Mouse (Mus musculus): ENCODE results near the gene Dse. TPM values are rescaled to one million over a fixed set of nuclear protein-coding genes. Genes with fewer than 3 reads are reported as not detected.

Dse gene
- polyA plus RNA-seq, 1 experiment from 2014 or later = 6.9 TPM

DNA sequence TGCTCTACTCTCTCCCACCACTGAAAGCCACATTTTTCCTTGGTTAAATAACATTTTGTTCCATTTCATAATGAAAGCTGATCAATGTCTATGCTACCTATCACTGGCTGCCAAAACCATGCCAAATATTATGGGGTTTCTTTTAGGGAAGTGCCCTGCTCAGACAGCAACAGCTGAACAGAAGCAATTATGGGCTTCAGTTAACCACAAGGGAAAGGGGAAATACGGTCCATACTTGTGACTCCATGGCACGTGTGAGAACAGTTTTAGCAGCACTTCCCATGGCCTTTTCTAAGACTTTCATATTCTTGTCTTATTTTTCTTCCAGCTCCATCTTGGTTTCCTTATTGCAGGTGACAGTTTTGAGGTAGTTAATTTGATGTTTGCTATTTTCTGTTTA, 76.2 kb downstream of the Dse start:
- Histone ChIP-seq H3K36me3 (ENCODE audit: control insufficient read depth, insufficient read depth) (no peaks in the 10 kb centered on the region), H3K27me3 (ENCODE audit: control insufficient read depth, insufficient read depth, low read depth, low read length) (no peaks in the 10 kb centered on the region), H3K4me1 (ENCODE audit: control insufficient read depth, low read depth, low read length) (no peaks in the 10 kb centered on the region; the same call in 1 of the 2 replicates), H3K9ac (ENCODE audit: low read depth, low read length) (no peak overlapping the region), H3K9me3 (replicated peaks; ENCODE audit: control insufficient read depth, low read length) (no peaks in the 10 kb centered on the region), H3K4me3 (ENCODE audit: low read depth, low read length) (no peak overlapping the region), H3K27ac (ENCODE audit: low read length) (no peak overlapping the region), H3K4me2 (ENCODE audit: low read depth, low read length) (no peak overlapping the region)
- WGBS (ENCODE audit: insufficient replicate concordance) = 13% methylated on average over 2 of the region's 2 CpGs
- ATAC-seq (ENCODE audit: low read depth) = no peak

DNA sequence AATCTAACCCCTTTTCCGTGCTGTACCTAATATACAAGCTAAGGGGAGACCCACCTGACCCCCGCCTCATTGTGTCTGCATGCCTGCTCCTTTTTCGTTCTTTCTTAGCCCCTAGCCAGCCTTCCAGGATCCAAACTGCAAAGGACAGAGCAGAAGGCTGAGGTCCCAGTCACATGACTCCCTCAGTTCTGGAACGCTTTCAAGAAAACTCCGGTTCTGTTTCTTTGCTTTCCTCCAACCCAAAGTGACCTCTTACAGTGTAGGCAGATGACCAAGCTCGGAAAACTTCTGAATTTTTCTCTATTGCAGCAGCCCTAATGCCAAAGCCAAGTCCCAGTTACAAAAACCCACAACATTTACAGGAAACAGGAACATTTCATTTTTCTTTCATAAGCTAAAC, 79.1 kb downstream of the Dse start:
- Histone ChIP-seq H3K9ac (ENCODE audit: low read depth, low read length) (no peak overlapping the region), H3K27ac (ENCODE audit: low read length) (no peak overlapping the region), H3K4me2 (ENCODE audit: low read depth, low read length) (no peak overlapping the region), H3K27me3 (ENCODE audit: control insufficient read depth, insufficient read depth, low read depth, low read length) (no peaks in the 10 kb centered on the region), H3K4me3 (ENCODE audit: low read depth, low read length) (no peak overlapping the region), H3K36me3 (ENCODE audit: control insufficient read depth, insufficient read depth) (no peaks in the 10 kb centered on the region), H3K4me1 (ENCODE audit: control insufficient read depth, low read depth, low read length) (no peaks in the 10 kb centered on the region; the same call in 1 of the 2 replicates), H3K9me3 (replicated peaks; ENCODE audit: control insufficient read depth, low read length) (no peaks in the 10 kb centered on the region)
- 57% methylated on average over 6 of the region's 6 CpGs for WGBS (ENCODE audit: insufficient replicate concordance)
- ATAC-seq (ENCODE audit: low read depth) = no peak

GRCm38 (mm10) chr10:34127392-34128378, 79.8 kb downstream of the Dse start, which contains the start of gene Calhm6:
Gene Calhm6, minus strand, starts transcription at chr10:34127984.
- 0 out of 2 replicates have a peak, but pooled peaks have one; percentile 21 for ATAC-seq (ENCODE audit: low read depth)
- no peaks in the 10 kb centered on the region; the same call in 1 of the 2 replicates for H3K4me1 ChIP-seq (ENCODE audit: control insufficient read depth, low read depth, low read length)
- no peaks in the 10 kb centered on the region for H3K9me3 ChIP-seq (replicated peaks; ENCODE audit: control insufficient read depth, low read length)
- WGBS (ENCODE audit: insufficient replicate concordance) = 9% methylated on average over 44 of the region's 44 CpGs
- H3K27me3 ChIP-seq (ENCODE audit: control insufficient read depth, insufficient read depth, low read depth, low read length) = no peaks in the 10 kb centered on the region
- H3K9ac ChIP-seq (ENCODE audit: low read depth, low read length) = peak within 1 kb of the TSS; percentile 20
- H3K36me3 ChIP-seq (ENCODE audit: control insufficient read depth, insufficient read depth) = no peaks in the 10 kb centered on the region
- peak within 1 kb of the TSS; percentile 69 for H3K4me2 ChIP-seq (ENCODE audit: low read depth, low read length)
- H3K27ac ChIP-seq (ENCODE audit: low read length) = no peak within 1 kb of the TSS
- peak within 1 kb of the TSS; percentile 57 for H3K4me3 ChIP-seq (ENCODE audit: low read depth, low read length)

GRCm38 (mm10) chr10:34118421-34118820, 89.1 kb downstream of the Dse start:
- 65% methylated on average over 2 of the region's 2 CpGs for WGBS (ENCODE audit: insufficient replicate concordance)
- Histone ChIP-seq H3K27me3 (ENCODE audit: control insufficient read depth, insufficient read depth, low read depth, low read length) (no peaks in the 10 kb centered on the region), H3K4me2 (ENCODE audit: low read depth, low read length) (no peak overlapping the region), H3K27ac (ENCODE audit: low read length) (no peak overlapping the region), H3K36me3 (ENCODE audit: control insufficient read depth, insufficient read depth) (no peaks in the 10 kb centered on the region), H3K9me3 (replicated peaks; ENCODE audit: control insufficient read depth, low read length) (no peaks in the 10 kb centered on the region), H3K4me3 (ENCODE audit: low read depth, low read length) (no peak overlapping the region), H3K4me1 (ENCODE audit: control insufficient read depth, low read depth, low read length) (no peaks in the 10 kb centered on the region), H3K9ac (ENCODE audit: low read depth, low read length) (no peak overlapping the region)
- no peak for ATAC-seq (ENCODE audit: low read depth)

DNA sequence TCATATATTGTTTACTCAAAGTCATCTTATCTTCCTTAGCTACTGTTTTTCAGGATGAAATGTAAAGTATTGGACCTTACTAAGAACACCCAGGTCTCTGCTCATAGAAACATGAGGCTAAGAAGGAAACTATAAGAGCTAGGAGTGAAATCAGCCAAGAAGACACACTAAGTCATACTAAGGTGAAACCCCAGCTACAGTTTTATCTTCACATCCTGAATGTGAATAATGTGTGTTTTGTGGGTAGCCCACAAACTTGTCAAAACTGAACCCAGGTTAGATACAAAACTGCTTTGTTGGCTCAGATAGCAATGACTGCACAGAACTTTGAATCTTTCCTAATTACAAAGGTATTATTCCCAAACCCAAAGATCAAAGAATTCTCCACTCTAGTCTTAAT, 89.7 kb downstream of the Dse start:
- Histone ChIP-seq H3K27me3 (ENCODE audit: control insufficient read depth, insufficient read depth, low read depth, low read length) (no peaks in the 10 kb centered on the region), H3K27ac (ENCODE audit: low read length) (no peak overlapping the region), H3K9me3 (replicated peaks; ENCODE audit: control insufficient read depth, low read length) (no peaks in the 10 kb centered on the region), H3K4me1 (ENCODE audit: control insufficient read depth, low read depth, low read length) (no peaks in the 10 kb centered on the region), H3K36me3 (ENCODE audit: control insufficient read depth, insufficient read depth) (no peaks in the 10 kb centered on the region), H3K4me2 (ENCODE audit: low read depth, low read length) (no peak overlapping the region), H3K4me3 (ENCODE audit: low read depth, low read length) (no peak overlapping the region), H3K9ac (ENCODE audit: low read depth, low read length) (no peak overlapping the region)
- no peak for ATAC-seq (ENCODE audit: low read depth)

DNA sequence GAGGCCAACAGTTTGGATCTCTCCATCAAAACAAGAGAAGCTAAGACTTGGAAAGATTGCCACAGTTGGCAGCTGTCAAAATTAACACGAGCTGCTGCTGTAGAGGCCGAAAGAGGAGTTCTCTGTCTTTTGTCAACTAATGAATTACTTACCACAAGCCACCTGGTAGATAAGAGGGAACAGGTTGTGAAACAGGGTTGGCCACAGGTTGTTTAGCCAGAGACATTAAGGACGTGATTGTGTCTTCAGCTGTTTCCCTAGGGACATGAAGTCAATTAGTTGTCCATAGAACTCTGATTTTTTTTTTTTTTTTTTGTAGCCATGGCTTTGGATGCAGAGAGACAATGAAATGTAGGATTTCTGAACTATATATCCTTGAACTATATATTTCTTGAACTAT, 90.4 kb downstream of the Dse start:
- Histone ChIP-seq H3K9me3 (replicated peaks; ENCODE audit: control insufficient read depth, low read length) (no peaks in the 10 kb centered on the region), H3K27me3 (ENCODE audit: control insufficient read depth, insufficient read depth, low read depth, low read length) (no peaks in the 10 kb centered on the region), H3K27ac (ENCODE audit: low read length) (no peak overlapping the region), H3K9ac (ENCODE audit: low read depth, low read length) (no peak overlapping the region), H3K4me3 (ENCODE audit: low read depth, low read length) (no peak overlapping the region), H3K36me3 (ENCODE audit: control insufficient read depth, insufficient read depth) (no peaks in the 10 kb centered on the region), H3K4me1 (ENCODE audit: control insufficient read depth, low read depth, low read length) (no peaks in the 10 kb centered on the region), H3K4me2 (ENCODE audit: low read depth, low read length) (no peak overlapping the region)
- 50% methylated on average over 3 of the region's 3 CpGs for WGBS (ENCODE audit: insufficient replicate concordance)
- ATAC-seq (ENCODE audit: low read depth) = no peak

DNA sequence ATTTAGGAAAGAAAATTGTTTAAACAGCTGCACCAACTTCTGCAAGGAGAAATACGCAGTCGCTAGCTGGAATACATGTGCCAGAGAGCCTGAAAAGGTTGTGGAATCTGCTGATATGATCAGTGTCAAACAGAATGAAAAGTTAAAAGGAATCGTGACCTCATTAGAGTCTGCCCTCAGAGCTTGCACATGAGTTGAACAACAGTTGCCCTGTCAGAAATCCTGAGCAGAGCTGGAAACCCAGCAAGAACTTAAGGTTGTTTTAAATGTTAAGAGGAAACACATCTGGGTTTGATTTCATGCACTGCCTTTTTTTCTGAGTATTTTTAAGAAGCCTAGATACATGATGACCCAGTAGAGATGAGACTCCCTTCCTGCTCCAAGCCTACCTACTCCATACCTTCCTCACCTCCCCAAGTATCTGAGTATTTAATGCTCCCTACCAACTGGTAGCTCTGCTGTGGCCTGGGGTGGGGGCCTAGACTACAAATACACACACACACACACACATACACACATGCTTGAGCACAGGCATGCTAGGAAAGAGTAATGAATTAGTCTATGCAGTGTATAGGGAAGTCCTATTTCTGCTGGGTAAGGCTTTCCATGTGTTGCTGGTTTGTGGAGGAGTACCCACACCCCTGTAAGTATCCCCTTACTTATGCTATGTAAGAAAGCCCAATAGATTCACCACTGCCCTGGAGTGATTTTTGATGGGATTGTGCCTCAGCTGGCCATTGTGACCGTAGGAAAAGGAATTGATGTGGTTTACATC, 95.4 kb downstream of the Dse start:
- H3K4me1 ChIP-seq (ENCODE audit: control insufficient read depth, low read depth, low read length) = no peaks in the 10 kb centered on the region
- H3K4me2 ChIP-seq (ENCODE audit: low read depth, low read length) = no peak overlapping the region
- no peaks in the 10 kb centered on the region for H3K9me3 ChIP-seq (replicated peaks; ENCODE audit: control insufficient read depth, low read length)
- no peaks in the 10 kb centered on the region for H3K27me3 ChIP-seq (ENCODE audit: control insufficient read depth, insufficient read depth, low read depth, low read length)
- H3K9ac ChIP-seq (ENCODE audit: low read depth, low read length) = no peak overlapping the region
- no peaks in the 10 kb centered on the region for H3K36me3 ChIP-seq (ENCODE audit: control insufficient read depth, insufficient read depth)
- no peak overlapping the region for H3K4me3 ChIP-seq (ENCODE audit: low read depth, low read length)
- no peak overlapping the region for H3K27ac ChIP-seq (ENCODE audit: low read length)
- WGBS (ENCODE audit: insufficient replicate concordance) = 66% methylated on average over 4 of the region's 4 CpGs
- ATAC-seq (ENCODE audit: low read depth) = no peak

GRCm38 (mm10) chr10:34110863-34111465, 96.6 kb downstream of the Dse start:
- H3K36me3 ChIP-seq (ENCODE audit: control insufficient read depth, insufficient read depth) = no peaks in the 10 kb centered on the region
- H3K9ac ChIP-seq (ENCODE audit: low read depth, low read length) = no peak overlapping the region
- H3K9me3 ChIP-seq (replicated peaks; ENCODE audit: control insufficient read depth, low read length) = no peaks in the 10 kb centered on the region
- WGBS (ENCODE audit: insufficient replicate concordance) = 60% methylated on average over 13 of the region's 13 CpGs
- no peak overlapping the region for H3K27ac ChIP-seq (ENCODE audit: low read length)
- no peaks in the 10 kb centered on the region for H3K27me3 ChIP-seq (ENCODE audit: control insufficient read depth, insufficient read depth, low read depth, low read length)
- H3K4me3 ChIP-seq (ENCODE audit: low read depth, low read length) = no peak overlapping the region
- H3K4me2 ChIP-seq (ENCODE audit: low read depth, low read length) = no peak overlapping the region
- ATAC-seq (ENCODE audit: low read depth) = no peak
- no peaks in the 10 kb centered on the region for H3K4me1 ChIP-seq (ENCODE audit: control insufficient read depth, low read depth, low read length)

Measured in liver, embryonic 16.5 days (tissue).